Mouse (Mus musculus) brain, embryonic 14.5 days (tissue): ENCODE measurements around the gene Aanat.

Source experiments
- CTCF ChIP-seq: fragments of 200-500 bp; IDR thresholded peaks from 2 replicates; pipeline ENCODE4 v1.5.1; 2012; ENCODE audit warnings: inconsistent platforms, mild to moderate bottlenecking, moderate library complexity, borderline replicate concordance; ENCODE audit not compliant: insufficient read depth, insufficient read length; ENCODE audit errors: extremely low read depth
- POLR2A ChIP-seq: fragments of 200-500 bp; IDR thresholded peaks from 2 replicates; pipeline ENCODE4 v1.6.1; 2012; ENCODE audit warnings: mild to moderate bottlenecking, inconsistent platforms, borderline replicate concordance; ENCODE audit not compliant: poor library complexity, insufficient read depth, insufficient read length, severe bottlenecking; ENCODE audit errors: extremely low read depth

GRCm38 (mm10) chr11:116644225-116645112, 58.2 kb downstream of the Aanat start:
- TF ChIP-seq POLR2A (no peak), CTCF (no peak)
